Mouse (Mus musculus): ENCODE data around the gene Myh9.

- no peak for TF ChIP-seq POLR2A (IDR thresholded peaks at IDR 0.05; ENCODE audit: low read depth, low read length)
- no peak for TF ChIP-seq CTCF (conservative IDR thresholded peaks at IDR 0.05; ENCODE audit: insufficient read depth, insufficient read length, low read depth, low read length)
Measured at GRCm38 (mm10) chr15:77831138-77831579, 10.8 kb downstream of the Myh9 start.
